In genomic region chr2:73031061-73032055, GRCm38 (mm10) we compare ENCODE assay signal across 32 mouse cellular contexts. TPM values are rescaled to one million over a fixed set of nuclear protein-coding genes. Genes with fewer than 3 reads are reported as not detected.
DNase-seq lines count a peak whose midpoint lies in the region; ATAC-seq lines count a peak whose summit lies in the region.
"Had no signal": no experiment of that assay in that cellular context is flagged by ENCODE, and none has a peak within 500 bp of the region (broad histone marks: within the 10 kb centered on the region; RNA-seq: fewer than 3 reads in every experiment).

No protein-coding gene starts in this region.

- WGBS in liver, embryonic 13.5 days (ENCODE audit: insufficient replicate concordance), result 68% methylated on average over 7 of the region's 7 CpGs

- peak; percentile 54; the same call in 1 of the 2 replicates for ATAC-seq in liver, embryonic 13.5 days (ENCODE audit: low read depth)
- 0 out of 2 replicates have a peak, but pooled peaks have one; percentile 27 for ATAC-seq in granulocyte monocyte progenitor cell, adult 5-6 weeks (replicated peaks; ENCODE audit: poor library complexity, severe bottlenecking)
- ATAC-seq: CD4-positive, CD25-positive, alpha-beta regulatory T cell, adult 4 months; hindbrain, embryonic 16.5 days; intestine, embryonic 16.5 days had no signal

- no peak overlapping the region; the same call in 1 of the 2 replicates for H3K27ac ChIP-seq in liver, embryonic 13.5 days
- H3K27ac ChIP-seq: embryonic facial prominence, embryonic 12.5 days; heart, embryonic 10.5 days; hindbrain, embryonic 10.5 days; kidney, embryonic 15.5 days; left cerebral cortex, adult 2 months; neural tube, embryonic 15.5 days; stomach, embryonic 15.5 days had no signal

- no peak overlapping the region for H3K9ac ChIP-seq in liver, embryonic 13.5 days
- H3K9ac ChIP-seq: embryonic facial prominence, embryonic 12.5 days; kidney, embryonic 15.5 days; neural tube, embryonic 15.5 days; stomach, embryonic 15.5 days had no signal

- DNase-seq in adrenal gland, adult 2 months, result peak; percentile 26
- no peak for DNase-seq in adrenal gland, postnatal 10 days
- no peak for DNase-seq in liver, embryonic 13.5 days
- DNase-seq in liver, result no peak
- no peak for DNase-seq in ovary, adult 18-20 months (ENCODE audit: low spot score)
- no peak for DNase-seq in frontal cortex, adult 2 months (ENCODE audit: extremely low spot score in 1 of 2, low spot score in 1 of 2)
- DNase-seq: adrenal gland, adult 8-10 months; cerebellum, adult 18-20 months; cerebellum, postnatal 14 days; kidney, postnatal 4 days; layer of hippocampus, adult 9-11 months; lung, adult 18-20 months; lung, postnatal 10 days; thymus, postnatal 36 days had no signal

- H3K4me3 ChIP-seq in liver, embryonic 13.5 days (replicated peaks), result no peak overlapping the region
- H3K4me3 ChIP-seq: embryonic facial prominence, embryonic 12.5 days; heart, embryonic 10.5 days; hindbrain, embryonic 10.5 days; kidney, embryonic 15.5 days; left cerebral cortex, adult 2 months; neural tube, embryonic 15.5 days; stomach, embryonic 15.5 days had no signal

- no peaks in the 10 kb centered on the region for H3K9me3 ChIP-seq in liver, embryonic 13.5 days (replicated peaks)
- H3K9me3 ChIP-seq: embryonic facial prominence, embryonic 12.5 days; kidney, embryonic 15.5 days; neural tube, embryonic 15.5 days; stomach, embryonic 15.5 days had no signal

- no peak overlapping the region for H3K4me2 ChIP-seq in liver, embryonic 13.5 days
- H3K4me2 ChIP-seq: embryonic facial prominence, embryonic 12.5 days; kidney, embryonic 15.5 days; midbrain, embryonic 11.5 days; neural tube, embryonic 15.5 days; stomach, embryonic 15.5 days had no signal

- H3K36me3 ChIP-seq in liver, embryonic 13.5 days, result no peaks in the 10 kb centered on the region
- H3K36me3 ChIP-seq: embryonic facial prominence, embryonic 12.5 days; heart, embryonic 10.5 days; hindbrain, embryonic 10.5 days; kidney, embryonic 15.5 days; neural tube, embryonic 15.5 days; stomach, embryonic 15.5 days had no signal

- H3K27me3 ChIP-seq in liver, embryonic 13.5 days, result no peaks in the 10 kb centered on the region
- H3K27me3 ChIP-seq: embryonic facial prominence, embryonic 12.5 days; kidney, embryonic 15.5 days; neural tube, embryonic 15.5 days; stomach, embryonic 15.5 days had no signal

- peaks cover 20% of the 10 kb centered on the region for H3K4me1 ChIP-seq in liver, embryonic 13.5 days (replicated peaks)
- H3K4me1 ChIP-seq: heart, embryonic 10.5 days; hindbrain, embryonic 10.5 days; kidney, embryonic 15.5 days; neural tube, embryonic 15.5 days; stomach, embryonic 15.5 days had no signal

RNA-seq across cellular contexts. Expression of gene Gm11084, which starts 44.8 kb away (rescaled TPM):
- not detected for total RNA-seq in adrenal gland, adult 2 months (2021)
- polyA plus RNA-seq in adrenal gland, adult 2 months (2012; rRNA removed), result not detected in 2 replicates
- not detected for total RNA-seq in adrenal gland, postnatal 10 days (2021)
- not detected in 2 replicates for polyA plus RNA-seq in liver, embryonic 13.5 days (2015; fragmentation: Nextera tagmentation; extraction: Ambion mirVana)
- total RNA-seq in granulocyte monocyte progenitor cell, adult 5-6 weeks (2014; fragmentation: Nextera tagmentation), result not detected in 2 replicates
- total RNA-seq in granulocyte monocyte progenitor cell, adult 5-6 weeks (2017), result not detected in 2 replicates
- not detected in 2 replicates for polyA plus RNA-seq in frontal cortex, adult 2 months (2012; rRNA removed)
- total RNA-seq: adrenal gland, adult 8-10 months; gastrocnemius, adult 18-20 months; left cerebral cortex, adult 2 months; left cerebral cortex, postnatal 36 days; midbrain, postnatal 0 days had no signal
- polyA plus RNA-seq: CD4-positive, CD25-positive, alpha-beta regulatory T cell, adult 4 months; embryonic facial prominence, embryonic 12.5 days; forebrain, embryonic 11.5 days; gonadal fat pad, adult 2 months; heart, embryonic 10.5 days; heart, embryonic 16.5 days; hindbrain, embryonic 10.5 days; hindbrain, embryonic 16.5 days; intestine, embryonic 16.5 days; kidney, embryonic 15.5 days; midbrain, embryonic 11.5 days; midbrain, postnatal 0 days; neural tube, embryonic 15.5 days; stomach, embryonic 15.5 days had no signal

RNA-seq across cellular contexts. Expression of gene Sp3, which starts 51.1 kb away (rescaled TPM):
- 10 to 100 TPM; 53.8 to 62.2 TPM for total RNA-seq in adrenal gland, adult 2 months (2021)
- polyA plus RNA-seq in adrenal gland, adult 2 months (2012; rRNA removed), result 12.0 and 12.1 TPM in 2 replicates
- total RNA-seq in adrenal gland, postnatal 10 days (2021), result 10 to 100 TPM; 67.8 to 70.8 TPM
- 29.6 and 37.6 TPM in 2 replicates for polyA plus RNA-seq in liver, embryonic 13.5 days (2015; fragmentation: Nextera tagmentation; extraction: Ambion mirVana)
- total RNA-seq in granulocyte monocyte progenitor cell, adult 5-6 weeks (2014; fragmentation: Nextera tagmentation), result 74.7 and 79.6 TPM in 2 replicates
- total RNA-seq in granulocyte monocyte progenitor cell, adult 5-6 weeks (2017), result 123 and 136 TPM in 2 replicates
- 29.9 and 34.5 TPM in 2 replicates for polyA plus RNA-seq in frontal cortex, adult 2 months (2012; rRNA removed)
